Mouse (Mus musculus) megakaryocyte, embryonic 14.5 days (primary cell): ENCODE data around the gene Vash2. TPM values are rescaled to one million over a fixed set of nuclear protein-coding genes. Genes with fewer than 3 reads are reported as not detected.

Source experiments
- H3K27me3 ChIP-seq: replicated peaks from 2 replicates; pipeline ENCODE3; 2012; ENCODE audit warnings: inconsistent platforms
- H3K36me3 ChIP-seq: replicated peaks from 2 replicates; pipeline ENCODE3; 2012; ENCODE audit warnings: low read length, inconsistent platforms, mixed read lengths
- H3K4me1 ChIP-seq: 2 replicates; pipeline ENCODE4 v1.6.1; 2012; ENCODE audit warnings: inconsistent platforms
- H3K4me3 ChIP-seq: replicated peaks from 2 replicates; pipeline ENCODE3; 2012; ENCODE audit warnings: moderate library complexity, mild to moderate bottlenecking, inconsistent platforms
- H3K9me3 ChIP-seq: 2 replicates; pipeline ENCODE4 v1.6.1; 2012; ENCODE audit warnings: inconsistent platforms
- FLI1 ChIP-seq: IDR thresholded peaks from 2 replicates; pipeline ENCODE4 v1.6.1; 2012; ENCODE audit warnings: low read length, inconsistent platforms, mixed read lengths
- GATA1 ChIP-seq: IDR thresholded peaks from 3 replicates; pipeline ENCODE4 v1.6.1; 2012; ENCODE audit warnings: mixed read lengths, low read length, inconsistent platforms, borderline replicate concordance
- polyA plus RNA-seq: library from polyadenylated mRNA; stranded (reverse); fragments of >175 nt; gene quantifications from 2 replicates; pipeline ENCODE4 v1.2.3, GENCODE M21; 2012; ENCODE audit warnings: low replicate concordance; ENCODE audit not compliant: insufficient read depth

The Vash2 gene
- polyA plus RNA-seq, 1 experiment, result 0.07 TPM

- peaks cover 2% of the 10 kb centered on the region for H3K27me3 ChIP-seq
- no peak overlapping the region for H3K4me3 ChIP-seq
- TF ChIP-seq GATA1 (no peak), FLI1 (no peak)
- H3K36me3 ChIP-seq, result peaks cover 32% of the 10 kb centered on the region
- H3K9me3 ChIP-seq, result peaks cover 16% of the 10 kb centered on the region
- H3K4me1 ChIP-seq, result peaks cover 18% of the 10 kb centered on the region
Observed at GRCm38 (mm10) chr1:191002201-191002600, 23.1 kb upstream of the Vash2 start.

- H3K4me3 ChIP-seq, result no peak overlapping the region
- H3K36me3 ChIP-seq, result peaks cover 21% of the 10 kb centered on the region
- H3K4me1 ChIP-seq, result peaks cover 24% of the 10 kb centered on the region
- H3K27me3 ChIP-seq, result peaks cover 9% of the 10 kb centered on the region
- TF ChIP-seq GATA1 (no peak), FLI1 (no peak)
- H3K9me3 ChIP-seq, result peaks cover 16% of the 10 kb centered on the region
Observed at GRCm38 (mm10) chr1:191000686-191001085, 21.6 kb upstream of the Vash2 start.

- H3K4me3 ChIP-seq, result no peak overlapping the region
- H3K9me3 ChIP-seq, result peaks cover 16% of the 10 kb centered on the region
- H3K27me3 ChIP-seq, result peaks cover 32% of the 10 kb centered on the region
Observed at GRCm38 (mm10) chr1:190998027-190998426, 18.9 kb upstream of the Vash2 start.

GRCm38 (mm10) chr1:190996346-190996877 lies 17.3 kb upstream of the Vash2 start:
- TF ChIP-seq FLI1 (no peak), GATA1 (no peak)
- H3K4me3 ChIP-seq, result no peak overlapping the region
- H3K9me3 ChIP-seq, result peaks cover 16% of the 10 kb centered on the region
- peaks cover 3% of the 10 kb centered on the region for H3K36me3 ChIP-seq
- H3K27me3 ChIP-seq, result peaks cover 48% of the 10 kb centered on the region
- H3K4me1 ChIP-seq, result peaks cover 29% of the 10 kb centered on the region

More at GRCm38 (mm10) chr1:190998027-190998426, 18.9 kb upstream of the Vash2 start:
- TF ChIP-seq GATA1, result no peak
- no peak for TF ChIP-seq FLI1
- H3K4me1 ChIP-seq, result peaks cover 29% of the 10 kb centered on the region
- H3K36me3 ChIP-seq, result peaks cover 3% of the 10 kb centered on the region

GRCm38 (mm10) chr1:190995548-190995947 lies 16.5 kb upstream of the Vash2 start:
- Histone ChIP-seq H3K4me3 (no peak overlapping the region), H3K9me3 (peaks cover 16% of the 10 kb centered on the region), H3K36me3 (peaks cover 3% of the 10 kb centered on the region), H3K27me3 (peaks cover 50% of the 10 kb centered on the region), H3K4me1 (peaks cover 29% of the 10 kb centered on the region)
- TF ChIP-seq FLI1 (no peak), GATA1 (no peak)

GRCm38 (mm10) chr1:190989437-190990082 lies 10.5 kb upstream of the Vash2 start:
- Histone ChIP-seq H3K36me3 (no peaks in the 10 kb centered on the region), H3K27me3 (peaks cover 51% of the 10 kb centered on the region)
- no peak for TF ChIP-seq GATA1
- no peak for TF ChIP-seq FLI1

GRCm38 (mm10) chr1:190981412-190981811 lies 2.3 kb upstream of the Vash2 start:
- no peaks in the 10 kb centered on the region for H3K36me3 ChIP-seq
- H3K4me1 ChIP-seq, result peaks cover 35% of the 10 kb centered on the region
- peaks cover 5% of the 10 kb centered on the region; the same call in 1 of the 2 replicates for H3K9me3 ChIP-seq
- H3K4me3 ChIP-seq, result peak overlapping the region; percentile 53
- TF ChIP-seq FLI1 (no peak), GATA1 (no peak)
- peaks cover 54% of the 10 kb centered on the region for H3K27me3 ChIP-seq

More at GRCm38 (mm10) chr1:190989437-190990082, 10.5 kb upstream of the Vash2 start:
- H3K4me1 ChIP-seq, result peaks cover 3% of the 10 kb centered on the region; the same call in 1 of the 2 replicates
- peaks cover 5% of the 10 kb centered on the region for H3K9me3 ChIP-seq
- H3K4me3 ChIP-seq, result no peak overlapping the region

- TF ChIP-seq FLI1, result no peak
- TF ChIP-seq GATA1, result no peak
- Histone ChIP-seq H3K4me3 (no peak overlapping the region), H3K36me3 (no peaks in the 10 kb centered on the region), H3K27me3 (peaks cover 63% of the 10 kb centered on the region), H3K4me1 (peaks cover 35% of the 10 kb centered on the region), H3K9me3 (peaks cover 1% of the 10 kb centered on the region; the same call in 1 of the 2 replicates)
Observed at GRCm38 (mm10) chr1:190980470-190980869, 1.4 kb upstream of the Vash2 start.

GRCm38 (mm10) chr1:190978511-190979073 lies 504 bp downstream of the Vash2 start:
- peaks cover 35% of the 10 kb centered on the region for H3K4me1 ChIP-seq
- TF ChIP-seq FLI1 (no peak), GATA1 (no peak)
- H3K27me3 ChIP-seq, result peaks cover 82% of the 10 kb centered on the region
- H3K36me3 ChIP-seq, result no peaks in the 10 kb centered on the region
- peak overlapping the region; percentile 89 for H3K4me3 ChIP-seq
- H3K9me3 ChIP-seq, result no peaks in the 10 kb centered on the region

- Histone ChIP-seq H3K9me3 (no peaks in the 10 kb centered on the region), H3K4me3 (peak overlapping the region; percentile 89), H3K4me1 (peaks cover 35% of the 10 kb centered on the region), H3K36me3 (no peaks in the 10 kb centered on the region), H3K27me3 (peaks cover 88% of the 10 kb centered on the region)
- TF ChIP-seq GATA1 (no peak), FLI1 (no peak)
Observed at GRCm38 (mm10) chr1:190978001-190978400, 1.1 kb downstream of the Vash2 start.
